Mouse (Mus musculus) olfactory bulb, adult 2 months (tissue): ENCODE data around the gene Mycbp2.

Source experiments
- CTCF ChIP-seq: fragments of 200-500 bp; IDR thresholded peaks from 2 replicates; pipeline ENCODE4 v1.5.1; 2012; ENCODE audit warnings: low read depth, mild to moderate bottlenecking, low read length, moderate library complexity; ENCODE audit not compliant: insufficient read depth
- POLR2A ChIP-seq: fragments of 200-500 bp; IDR thresholded peaks from 2 replicates; pipeline ENCODE4 v1.6.1; 2012; ENCODE audit warnings: mild to moderate bottlenecking, low read depth, low read length, moderate library complexity; ENCODE audit not compliant: insufficient read depth

DNA sequence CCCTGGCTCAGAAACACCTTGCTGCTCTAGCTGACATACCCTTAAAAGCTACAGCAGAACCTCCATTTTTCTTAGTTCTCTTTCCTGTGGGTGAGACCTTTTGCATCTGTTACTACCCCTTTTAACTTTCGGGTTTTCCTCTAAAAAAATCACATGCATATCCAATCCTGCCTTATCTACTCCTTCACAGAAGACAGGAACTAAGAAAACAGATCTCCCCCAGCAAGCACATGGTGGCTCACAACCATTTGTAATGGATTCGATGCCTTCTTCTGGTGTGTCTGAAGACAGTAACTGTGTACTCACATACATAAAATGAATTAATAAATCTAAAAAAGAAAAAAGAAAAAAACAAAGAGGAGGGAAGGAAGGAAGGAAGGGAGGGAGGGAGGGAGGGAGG lies 87.9 kb downstream of the Mycbp2 start:
- no peak for TF ChIP-seq CTCF
- no peak for TF ChIP-seq POLR2A
